8 mouse cellular contexts compared by ENCODE assay signal in genomic region chr9:92147555-92148248, GRCm38 (mm10). TPM values are rescaled to one million over a fixed set of nuclear protein-coding genes. Genes with fewer than 3 reads are reported as not detected.
DNase-seq lines count a peak whose midpoint lies in the region; ATAC-seq and TF ChIP-seq lines count a peak whose summit lies in the region.
"Had no signal": no experiment of that assay in that cellular context is flagged by ENCODE, and none has a peak within 500 bp of the region (broad histone marks: within the 10 kb centered on the region; RNA-seq: fewer than 3 reads in every experiment).

No protein-coding gene starts in this region.

- no peak overlapping the region for H3K27ac ChIP-seq in liver, adult 2 months (replicated peaks; ENCODE audit: insufficient read depth, low read depth, low read length)
- no peak overlapping the region for H3K27ac ChIP-seq in liver, embryonic 12.5 days
- H3K27ac ChIP-seq in forebrain, embryonic 16.5 days (ENCODE audit: low read length), result no peak overlapping the region
- no peak overlapping the region for H3K27ac ChIP-seq in lung, postnatal 0 days (ENCODE audit: low read length)
- no peak overlapping the region for H3K27ac ChIP-seq in stomach, embryonic 16.5 days (ENCODE audit: low read length)
- H3K27ac ChIP-seq: lung, embryonic 15.5 days had no signal

- H3K36me3 ChIP-seq in liver, adult 2 months (ENCODE audit: control insufficient read depth, insufficient read depth, low read length), result no peaks in the 10 kb centered on the region
- no peaks in the 10 kb centered on the region for H3K36me3 ChIP-seq in liver, embryonic 12.5 days
- no peaks in the 10 kb centered on the region for H3K36me3 ChIP-seq in forebrain, embryonic 16.5 days (ENCODE audit: control insufficient read depth, insufficient read depth)
- H3K36me3 ChIP-seq in lung, postnatal 0 days (ENCODE audit: insufficient read depth, low read length), result no peaks in the 10 kb centered on the region
- H3K36me3 ChIP-seq in stomach, embryonic 16.5 days (ENCODE audit: control insufficient read depth, insufficient read depth, low read length), result no peaks in the 10 kb centered on the region
- H3K36me3 ChIP-seq: lung, embryonic 15.5 days had no signal

- DNase-seq in liver, adult 2 months (ENCODE audit: extremely low read depth, low read depth, low spot score), result peak; percentile 33
- peak; percentile 50 for DNase-seq in lung, postnatal 0 days (ENCODE audit: low spot score)
- DNase-seq in testis, postnatal 10 days (ENCODE audit: low spot score), result no peak

- H3K27me3 ChIP-seq in liver, adult 2 months (ENCODE audit: control insufficient read depth, insufficient read depth, low read length), result no peaks in the 10 kb centered on the region
- H3K27me3 ChIP-seq in liver, embryonic 12.5 days (replicated peaks), result no peaks in the 10 kb centered on the region
- H3K27me3 ChIP-seq in forebrain, embryonic 16.5 days (replicated peaks; ENCODE audit: control insufficient read depth, insufficient read depth, low read length), result no peaks in the 10 kb centered on the region
- no peaks in the 10 kb centered on the region for H3K27me3 ChIP-seq in lung, postnatal 0 days (replicated peaks; ENCODE audit: insufficient read depth, low read length)
- H3K27me3 ChIP-seq in stomach, embryonic 16.5 days (ENCODE audit: control insufficient read depth, insufficient read depth, low read length), result no peaks in the 10 kb centered on the region
- H3K27me3 ChIP-seq: lung, embryonic 15.5 days had no signal

- 18% methylated on average over 7 of the region's 7 CpGs for WGBS in liver, adult 2 months
- WGBS in liver, embryonic 12.5 days (ENCODE audit: insufficient replicate concordance), result 16% methylated on average over 7 of the region's 7 CpGs
- WGBS in forebrain, embryonic 16.5 days, result 19% methylated on average over 7 of the region's 7 CpGs
- WGBS in lung, postnatal 0 days, result 15% methylated on average over 7 of the region's 7 CpGs
- WGBS in stomach, embryonic 16.5 days, result 21% methylated on average over 7 of the region's 7 CpGs

- no peak overlapping the region for H3K9ac ChIP-seq in liver, adult 2 months (ENCODE audit: low read depth, low read length)
- H3K9ac ChIP-seq in liver, embryonic 12.5 days, result no peak overlapping the region
- no peak overlapping the region for H3K9ac ChIP-seq in forebrain, embryonic 16.5 days (replicated peaks; ENCODE audit: low read depth, low read length)
- H3K9ac ChIP-seq in lung, postnatal 0 days (replicated peaks; ENCODE audit: low read depth), result no peak overlapping the region
- H3K9ac ChIP-seq in stomach, embryonic 16.5 days (ENCODE audit: low read length), result no peak overlapping the region
- H3K9ac ChIP-seq: lung, embryonic 15.5 days had no signal

- H3K4me1 ChIP-seq in liver, adult 2 months (ENCODE audit: control insufficient read depth, insufficient read depth, low read length), result no peaks in the 10 kb centered on the region
- H3K4me1 ChIP-seq in liver, embryonic 12.5 days, result no peaks in the 10 kb centered on the region
- no peaks in the 10 kb centered on the region for H3K4me1 ChIP-seq in forebrain, embryonic 16.5 days (replicated peaks; ENCODE audit: control insufficient read depth, insufficient read depth, low read length)
- no peaks in the 10 kb centered on the region for H3K4me1 ChIP-seq in lung, postnatal 0 days (ENCODE audit: insufficient read depth, low read depth, low read length)
- H3K4me1 ChIP-seq in stomach, embryonic 16.5 days (ENCODE audit: control insufficient read depth, insufficient read depth, low read length), result no peaks in the 10 kb centered on the region
- H3K4me1 ChIP-seq: lung, embryonic 15.5 days had no signal

- TF ChIP-seq CTCF in liver, adult 2 months (IDR thresholded peaks at IDR 0.05; ENCODE audit: low read depth, low read length), result peak; percentile 33; the same call in 1 of the 2 replicates
- peak; percentile 72 for TF ChIP-seq CTCF in lung, postnatal 0 days (IDR thresholded peaks at IDR 0.05)

- no peak overlapping the region for H3K4me3 ChIP-seq in liver, adult 2 months (ENCODE audit: insufficient read depth, low read depth, low read length)
- no peak overlapping the region for H3K4me3 ChIP-seq in liver, embryonic 12.5 days
- no peak overlapping the region for H3K4me3 ChIP-seq in forebrain, embryonic 16.5 days (replicated peaks; ENCODE audit: low read length)
- H3K4me3 ChIP-seq in lung, postnatal 0 days (ENCODE audit: low read depth, low read length), result no peak overlapping the region
- H3K4me3 ChIP-seq in stomach, embryonic 16.5 days (replicated peaks; ENCODE audit: low read length), result no peak overlapping the region
- H3K4me3 ChIP-seq: lung, embryonic 15.5 days had no signal

- H3K4me2 ChIP-seq in liver, embryonic 12.5 days, result no peak overlapping the region
- no peak overlapping the region for H3K4me2 ChIP-seq in forebrain, embryonic 16.5 days (ENCODE audit: low read length)
- no peak overlapping the region for H3K4me2 ChIP-seq in lung, postnatal 0 days (replicated peaks; ENCODE audit: low read depth, low read length)
- H3K4me2 ChIP-seq in stomach, embryonic 16.5 days (ENCODE audit: low read depth, low read length), result no peak overlapping the region
- H3K4me2 ChIP-seq: lung, embryonic 15.5 days had no signal

- TF ChIP-seq EP300 in lung, postnatal 0 days (IDR thresholded peaks at IDR 0.05), result no peak

- no peaks in the 10 kb centered on the region for H3K79me2 ChIP-seq in liver, adult 2 months (ENCODE audit: control insufficient read depth, insufficient read depth, low read length)

- no peak for ATAC-seq in liver, embryonic 12.5 days
- peak; percentile 97 for ATAC-seq in activated CD4-positive, CD25-positive, alpha-beta regulatory T cell, adult 4 months
- ATAC-seq in forebrain, embryonic 16.5 days, result peak; percentile 83
- peak; percentile 62; the same call in 1 of the 2 replicates for ATAC-seq in lung, postnatal 0 days
- ATAC-seq in stomach, embryonic 16.5 days (ENCODE audit: insufficient read depth, low FRiP score), result 0 out of 2 replicates have a peak, but pooled peaks have one; percentile 64

- no peaks in the 10 kb centered on the region for H3K9me3 ChIP-seq in liver, embryonic 12.5 days (replicated peaks)
- H3K9me3 ChIP-seq in forebrain, embryonic 16.5 days (ENCODE audit: control insufficient read depth, low read length), result no peaks in the 10 kb centered on the region
- H3K9me3 ChIP-seq in lung, postnatal 0 days (ENCODE audit: low read length), result no peaks in the 10 kb centered on the region
- no peaks in the 10 kb centered on the region for H3K9me3 ChIP-seq in stomach, embryonic 16.5 days (replicated peaks; ENCODE audit: control insufficient read depth, low read length)
- H3K9me3 ChIP-seq: lung, embryonic 15.5 days had no signal

- TF ChIP-seq POLR2A in liver, adult 2 months (IDR thresholded peaks at IDR 0.05; ENCODE audit: extremely low read depth, insufficient read depth, low read length), result no peak

RNA-seq across cellular contexts. Expression of gene Plscr5, which starts 45.0 kb away (rescaled TPM):
- total RNA-seq in liver, adult 2 months (2014; rRNA removed), result not detected in 2 replicates
- not detected in 2 replicates for polyA plus RNA-seq in liver, adult 2 months (2012; rRNA removed)
- polyA plus RNA-seq in liver, embryonic 12.5 days (2016; fragmentation: Nextera tagmentation; extraction: Ambion mirVana), result not detected in 2 replicates
- not detected for polyA plus RNA-seq in activated CD4-positive, CD25-positive, alpha-beta regulatory T cell, adult 4 months (2017; shearing (Covaris generic))
- polyA plus RNA-seq in forebrain, embryonic 16.5 days (2015; fragmentation: Nextera tagmentation; extraction: Ambion mirVana), result 0.18 and 0.21 TPM in 2 replicates
- polyA plus RNA-seq in lung, postnatal 0 days (2015; fragmentation: Nextera tagmentation; extraction: Ambion mirVana), result 0.19 TPM in 1 of 2 replicates, not detected in the other
- 0.22 TPM in 1 of 2 replicates, not detected in the other for polyA plus RNA-seq in stomach, embryonic 16.5 days (2015; fragmentation: Nextera tagmentation; extraction: Ambion mirVana)
- polyA plus RNA-seq: lung, embryonic 15.5 days had no signal
